Mouse (Mus musculus) left cerebral cortex, postnatal 25 days (tissue): ENCODE data around the gene Olfr1416. TPM values are rescaled to one million over a fixed set of nuclear protein-coding genes. Genes with fewer than 3 reads are reported as not detected.
A peak's percentile ranks its signal among the peaks of the same experiment; 100 is the strongest.
"Not testable (repeated sequence)": the region's sequence is repeated elsewhere in the genome, so short reads cannot be mapped to it uniquely, and the experiment has no call there.

Experiments
- DNase-seq, 2 experiments: peaks; one replicate each; pipeline ENCODE4 v3.0.0; 2022; ENCODE audit warnings: low spot score in 2 of 2, mixed read lengths in 1 of 2
- intact Hi-C: fragments of 180-260 bp; cut with DNase I; formaldehyde crosslinking; loops from one replicate; pipeline ENCODE4 v1.15.1; 2025
- total RNA-seq, 2 experiments: library from RNA; stranded (reverse); gene quantifications; 2 replicates each; pipeline ENCODE4 v1.2.3; 2021

Olfr1416 gene
- total RNA-seq, result not detected

DNA sequence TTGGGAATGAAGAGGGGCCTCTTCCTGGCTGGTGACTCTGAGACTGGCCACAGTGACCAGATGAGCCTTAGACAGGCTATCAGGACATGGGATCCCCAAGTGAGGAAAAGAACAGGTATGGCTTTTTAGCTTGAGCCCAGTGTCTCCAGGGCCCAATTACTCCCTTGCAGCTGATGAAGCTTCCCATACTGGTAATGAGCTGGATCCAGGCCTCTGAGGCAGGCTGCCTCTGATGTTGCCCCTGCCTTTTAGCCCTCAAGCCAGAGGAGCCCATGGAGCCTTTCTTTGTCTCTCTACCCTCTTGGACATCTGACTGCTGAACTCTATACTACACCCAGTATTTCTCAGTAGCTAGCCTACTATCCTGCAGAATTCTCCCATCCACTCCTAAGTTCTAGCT is at the start of gene Olfr1416:
TSS of gene Olfr1416 (minus strand) at position 101 of the 400 bp plus-strand sequence.
- no peak for DNase-seq
- intact Hi-C loops, result no loop called here

- DNase-seq, result no peak
- intact Hi-C loops, result loop anchor here (5.0 kb wide), 1 partner anchor 374 kb away; no protein-coding TSS in a partner anchor
Observed at GRCm38 (mm10) chr1:92523764-92524163, 38.9 kb upstream of the Olfr1416 start.

DNA sequence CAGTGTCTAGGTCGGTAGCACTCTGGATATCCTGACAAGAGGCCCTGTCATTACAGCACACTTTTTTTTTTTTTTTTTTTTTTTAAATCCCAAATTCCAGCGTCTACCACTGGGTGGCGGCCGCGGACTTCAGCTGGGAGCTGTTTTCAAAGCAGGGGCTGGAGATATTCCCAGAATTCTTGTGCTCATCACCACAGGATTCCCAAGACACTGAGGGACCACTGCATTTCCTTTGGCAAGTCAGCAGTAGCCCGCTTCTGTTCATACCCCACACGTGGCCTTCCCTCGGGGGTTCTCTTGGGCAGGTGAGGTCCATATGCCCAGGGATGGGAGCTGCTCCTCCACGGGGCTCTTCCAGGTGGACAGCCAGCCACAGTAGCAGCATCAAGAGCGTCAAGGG is 36.5 kb upstream of the Olfr1416 start:
- intact Hi-C loops, result loop anchor here (1.0 to 5.0 kb wide), 4 partner anchors 90 to 376 kb away; partner anchors contain the start of gene Otos
- DNase-seq, result peak; percentile 42 to 53

DNA sequence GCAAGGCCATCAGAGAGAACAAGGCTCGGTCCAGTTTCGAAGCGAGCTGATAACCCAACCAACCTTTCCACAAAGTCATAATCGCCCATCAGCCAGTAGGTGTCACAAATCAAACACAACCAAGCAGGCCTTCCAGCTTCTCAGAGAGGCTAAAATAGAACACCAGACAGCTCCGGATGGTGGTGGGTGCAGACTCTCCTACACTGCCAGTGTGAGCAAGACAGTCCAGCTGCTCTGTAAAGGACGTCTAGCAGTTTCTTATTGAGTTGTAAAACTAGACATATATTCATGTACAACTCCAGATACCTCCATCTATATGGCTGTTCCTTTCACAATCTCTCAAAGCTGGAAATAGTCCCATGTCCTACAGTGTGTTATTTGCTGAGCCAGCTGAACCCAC is 34.1 kb upstream of the Olfr1416 start:
- DNase-seq, result peak; percentile 47 to 91
- intact Hi-C loops, result loop anchor here (5.0 kb wide), 1 partner anchor 358 kb away; no protein-coding TSS in a partner anchor

DNA sequence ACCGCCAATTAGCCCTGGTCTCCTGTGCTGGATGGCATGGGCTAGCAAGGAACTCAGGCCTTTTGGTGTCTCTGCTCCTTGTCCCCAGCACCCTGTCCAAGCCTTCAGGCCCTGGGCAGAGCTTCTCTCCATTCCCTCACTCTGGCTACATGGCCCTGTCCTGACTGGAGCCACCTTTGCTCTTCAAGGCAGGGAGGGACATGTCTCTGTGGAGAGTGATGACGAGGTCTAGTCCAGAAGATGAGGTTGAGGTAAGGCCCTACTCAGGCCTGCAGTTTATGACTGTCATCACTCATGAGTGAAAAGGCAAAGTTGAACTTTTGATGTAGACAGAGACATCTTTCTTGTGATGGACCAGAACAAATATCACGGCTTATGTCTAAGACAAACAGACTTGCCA is 33.6 kb upstream of the Olfr1416 start, which contains the start of gene Olfr1414:
TSS of gene Olfr1414 (minus strand) at position 101 of the 400 bp plus-strand sequence.
- intact Hi-C loops, result loop anchor here (5.0 kb wide), 1 partner anchor 359 kb away; no protein-coding TSS in a partner anchor
- DNase-seq, result no peak

DNA sequence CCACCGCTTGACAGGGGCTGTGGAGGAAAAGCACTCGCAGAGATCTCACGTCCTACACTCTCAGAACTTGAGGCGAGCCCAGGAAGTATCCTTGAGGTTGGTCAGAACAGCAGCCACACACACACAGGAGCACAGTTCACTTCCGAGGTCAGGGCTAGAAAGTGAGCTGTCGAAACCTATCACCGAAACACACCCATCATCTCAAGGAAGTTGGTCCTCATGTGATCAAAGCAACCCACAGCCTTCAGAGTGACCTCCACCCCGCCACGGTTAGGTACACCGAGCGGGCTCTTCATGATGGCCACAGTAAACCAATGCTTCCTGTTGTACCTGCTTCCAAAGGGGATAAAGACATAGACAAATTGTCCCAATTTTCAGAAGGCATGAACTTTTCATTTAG is 30.5 kb upstream of the Olfr1416 start:
- intact Hi-C loops, result loop anchor here (5.0 kb wide), 1 partner anchor 362 kb away; no protein-coding TSS in a partner anchor
- no peak for DNase-seq

DNA sequence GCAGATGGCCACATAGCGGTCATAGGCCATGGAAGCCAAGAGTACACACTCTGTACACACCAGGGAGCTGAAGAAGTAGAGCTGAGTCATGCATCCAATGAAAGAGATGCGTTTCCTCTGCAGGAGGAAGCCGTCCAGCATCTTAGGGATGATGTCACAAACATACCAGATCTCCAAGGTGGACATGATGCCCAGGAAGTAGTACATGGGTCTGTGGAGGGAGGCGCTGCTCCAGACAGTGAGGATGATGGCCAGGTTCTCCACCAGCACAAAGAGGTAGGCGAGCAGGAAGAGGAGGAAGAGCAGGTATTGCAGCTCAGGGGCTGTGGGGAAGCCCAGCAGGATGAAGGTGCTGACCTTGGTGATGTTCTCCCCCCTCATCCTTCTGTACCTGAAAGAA is 26.7 kb upstream of the Olfr1416 start:
- intact Hi-C loops, DNase-seq: not testable (repeated sequence)

DNA sequence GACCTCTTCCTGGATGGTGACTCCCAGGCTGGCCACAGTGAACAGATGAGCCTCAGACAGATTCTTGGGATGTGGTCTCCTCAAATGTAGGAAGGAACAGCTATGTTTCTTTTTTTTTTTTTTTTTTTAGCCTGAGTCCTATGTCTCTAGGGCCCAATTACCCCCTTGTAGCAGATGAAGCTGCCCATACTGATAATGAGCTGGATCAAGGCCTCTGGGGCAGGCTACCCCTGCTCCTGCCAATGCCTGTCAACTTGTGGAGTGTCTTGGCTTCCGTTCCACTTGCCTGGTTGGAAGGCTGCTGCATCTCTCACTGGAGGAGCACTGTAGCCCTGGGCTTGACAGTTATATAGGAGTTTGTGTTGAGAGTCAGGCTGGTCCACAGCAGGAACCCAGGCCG is 11.1 kb upstream of the Olfr1416 start, which contains the start of gene Olfr1415:
TSS of gene Olfr1415 (minus strand) at position 101 of the 400 bp plus-strand sequence.
- intact Hi-C loops, result loop anchor here (5.0 kb wide), 1 partner anchor 61 kb away; no protein-coding TSS in a partner anchor
- no peak for DNase-seq

GRCm38 (mm10) chr1:92474066-92474578 is 10.8 kb downstream of the Olfr1416 start:
- DNase-seq, result peak in 1 of 2 experiments; percentile 8
- intact Hi-C loops, result loop anchor here (5.0 kb wide), 1 partner anchor 138 kb away; no protein-coding TSS in a partner anchor

DNA sequence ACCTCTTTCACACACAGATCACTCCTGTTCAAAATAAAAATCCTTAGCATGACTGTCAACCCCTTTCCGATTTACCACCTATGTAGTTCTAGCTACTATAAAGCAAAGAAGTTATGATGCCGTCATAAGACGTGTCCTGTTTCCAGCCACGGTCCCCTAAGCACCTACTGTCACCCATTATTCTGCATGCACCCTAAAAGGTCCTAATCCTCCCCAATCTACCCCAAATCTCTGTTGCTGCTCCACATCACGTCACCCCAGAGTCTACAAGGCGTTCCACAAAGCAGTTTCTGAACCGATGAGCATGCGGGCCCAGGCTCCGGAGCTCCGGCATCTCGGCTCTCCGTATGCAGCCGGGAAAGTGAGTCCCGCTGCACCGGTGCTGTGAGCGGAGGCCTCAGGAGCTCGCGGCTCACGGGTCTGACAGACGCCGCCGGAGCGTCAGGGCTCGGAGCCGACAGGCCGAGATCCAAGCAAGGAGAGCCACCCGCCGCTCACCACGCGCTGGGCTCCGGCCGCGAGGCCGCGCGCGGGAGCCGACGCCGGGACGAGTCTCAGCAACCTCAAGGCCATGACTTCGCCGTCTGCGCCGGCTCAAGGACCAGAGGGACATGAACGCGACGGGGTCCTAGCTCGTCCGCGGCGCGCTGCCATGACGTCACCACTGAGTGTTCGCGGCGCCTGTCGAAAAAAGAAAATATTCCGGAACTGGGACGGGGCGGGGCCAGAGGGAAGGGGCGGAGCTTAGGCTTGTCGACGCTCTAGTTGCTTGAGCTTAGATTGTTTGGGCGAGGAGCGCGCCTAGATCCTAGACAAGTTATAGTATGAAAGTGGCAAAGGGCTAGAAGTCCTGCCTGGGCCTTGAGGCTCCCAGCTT is 11.5 kb downstream of the Olfr1416 start, which contains the start of gene Ndufa10:
TSS of gene Ndufa10 (minus strand) at position 696 of the 877 bp plus-strand sequence.
- DNase-seq, result peak; percentile 92 to 93
- intact Hi-C loops, result loop anchor here (5.0 kb wide), 1 partner anchor 139 kb away; no protein-coding TSS in a partner anchor

DNA sequence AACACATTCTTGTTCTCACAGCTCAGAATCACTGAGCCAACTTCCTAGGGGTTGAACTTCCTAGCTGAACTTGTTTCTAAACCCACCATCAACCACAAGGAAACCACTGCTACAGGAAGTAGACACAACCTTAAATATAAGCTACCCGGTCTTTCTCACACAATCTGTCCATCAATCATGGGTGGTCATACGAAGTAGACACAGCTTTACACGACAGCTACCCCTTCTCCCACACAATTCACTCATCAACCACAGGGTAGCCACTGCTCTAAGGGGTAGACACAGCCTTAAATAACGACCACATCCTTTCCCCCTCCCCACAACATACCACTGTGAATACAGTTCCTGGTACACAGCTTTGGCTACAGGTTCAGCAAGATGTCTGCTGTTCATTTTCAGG is 16.0 kb downstream of the Olfr1416 start:
- intact Hi-C loops, result no loop called here
- no peak for DNase-seq

- intact Hi-C loops, result loop anchor here (10.0 kb wide), 1 partner anchor 934 kb away; no protein-coding TSS in a partner anchor
- DNase-seq, result no peak
Observed at GRCm38 (mm10) chr1:92458416-92458815, 26.5 kb downstream of the Olfr1416 start.

- DNase-seq, result no peak
- intact Hi-C loops, result loop anchor here (10.0 kb wide), 1 partner anchor 933 kb away; no protein-coding TSS in a partner anchor
Observed at GRCm38 (mm10) chr1:92457758-92458157, 27.2 kb downstream of the Olfr1416 start.

GRCm38 (mm10) chr1:92453751-92454445 is 31.0 kb downstream of the Olfr1416 start:
- DNase-seq, result peak in 1 of 2 experiments; percentile 48
- intact Hi-C loops, result loop anchor here (5.0 to 10.0 kb wide), 4 partner anchors 277 to 929 kb away; no protein-coding TSS in a partner anchor

- intact Hi-C loops, result no loop called here
- DNase-seq, result no peak
Observed at GRCm38 (mm10) chr1:92448293-92448692, 36.6 kb downstream of the Olfr1416 start.

- DNase-seq, result no peak
- intact Hi-C loops, result no loop called here
Observed at GRCm38 (mm10) chr1:92441453-92442063, 43.4 kb downstream of the Olfr1416 start.

- no peak for DNase-seq
- intact Hi-C loops, result no loop called here
Observed at GRCm38 (mm10) chr1:92440066-92440750, 44.7 kb downstream of the Olfr1416 start.

GRCm38 (mm10) chr1:92437678-92438271 is 47.1 kb downstream of the Olfr1416 start:
- peak; percentile 49 to 78 for DNase-seq
- intact Hi-C loops, result loop anchor here (5.0 kb wide), 1 partner anchor 65 kb away; no protein-coding TSS in a partner anchor
